Mouse (Mus musculus) E14TG2a.4 (cell line): ENCODE measurements at regions not wholly inside any gene's neighbourhood (a gene's known extent, or its start where the extent isn't known, plus 50 kb on each side); places are given as distances from the start of the nearest gene placed in this dataset.

Experiments used
- CTCF ChIP-seq: conservative IDR thresholded peaks from 2 replicates; pipeline ENCODE4 v1.5.1; 2014; ENCODE audit warnings: low read length
- POU5F1 ChIP-seq: IDR thresholded peaks from 2 replicates; pipeline ENCODE4 v1.6.1; 2014; ENCODE audit warnings: low read length, borderline replicate concordance

GRCm38 (mm10) chr2:137357181-137357738, 240.8 kb upstream of the Jag1 start:
- no peak for TF ChIP-seq CTCF
- TF ChIP-seq POU5F1 = no peak
